Mouse (Mus musculus): ENCODE measurements around the gene Tprkb. TPM values are rescaled to one million over a fixed set of nuclear protein-coding genes. Genes with fewer than 3 reads are reported as not detected.

The Tprkb gene
- 64.9 TPM for polyA plus RNA-seq (2014; fragmentation: Illumina TruSeq; extraction: RNeasy Lipid Tissue Mini Kit (QIAGEN cat#74804); ENCODE audit: low read depth, low replicate concordance)

GRCm38 (mm10) chr6:85911587-85911986, at the start of gene Tprkb:
TSS of gene Tprkb (plus strand) at chr6:85911865.

DNA sequence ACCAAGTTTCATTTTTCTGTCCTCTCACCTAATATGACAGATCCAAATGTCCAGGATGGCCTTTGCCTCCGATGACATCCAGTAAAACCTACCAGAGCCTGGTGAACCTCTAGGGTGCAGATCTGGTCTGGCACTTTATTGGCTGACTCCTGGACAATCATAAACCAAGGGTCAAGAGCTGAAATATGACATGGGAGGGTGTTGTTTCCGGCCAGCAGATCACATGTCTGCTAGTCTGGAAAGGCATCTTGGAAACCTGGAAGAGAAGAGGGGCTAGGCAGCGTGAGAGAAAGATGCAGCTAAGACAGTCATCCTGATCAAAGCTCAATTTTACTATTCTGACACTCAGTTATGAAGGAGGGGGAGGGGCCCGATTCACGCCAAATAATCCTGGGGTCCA, 42.7 kb upstream of the Tprkb start, which contains the start of gene Nat8f2:
Nat8f2 (minus strand) TSS at position 153 of the 400 bp plus-strand sequence.

DNA sequence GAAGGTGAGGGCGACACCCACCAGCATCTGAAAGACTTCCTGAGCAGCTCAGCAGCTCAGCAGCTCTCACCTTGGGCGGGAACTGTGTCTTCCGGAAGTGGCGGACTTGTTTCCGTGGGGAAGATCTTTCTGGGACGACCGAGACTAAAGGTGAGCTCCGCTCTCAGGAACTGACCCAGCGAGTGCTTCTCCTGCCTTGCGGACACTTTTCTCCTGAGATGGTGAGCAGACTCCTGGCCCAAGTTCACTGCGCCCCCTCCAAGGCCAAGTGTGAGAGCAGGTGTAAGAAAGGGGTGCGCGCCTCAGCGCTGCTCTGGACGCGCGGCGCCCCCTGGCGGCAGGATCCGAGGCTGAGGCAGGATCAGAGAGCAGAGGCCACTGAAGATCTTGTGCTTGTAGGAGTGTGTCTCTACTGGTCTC, 7.0 kb upstream of the Tprkb start, which contains the start of gene Nat8f4:
Nat8f4 (minus strand) TSS at position 243 of the 420 bp plus-strand sequence.

DNA sequence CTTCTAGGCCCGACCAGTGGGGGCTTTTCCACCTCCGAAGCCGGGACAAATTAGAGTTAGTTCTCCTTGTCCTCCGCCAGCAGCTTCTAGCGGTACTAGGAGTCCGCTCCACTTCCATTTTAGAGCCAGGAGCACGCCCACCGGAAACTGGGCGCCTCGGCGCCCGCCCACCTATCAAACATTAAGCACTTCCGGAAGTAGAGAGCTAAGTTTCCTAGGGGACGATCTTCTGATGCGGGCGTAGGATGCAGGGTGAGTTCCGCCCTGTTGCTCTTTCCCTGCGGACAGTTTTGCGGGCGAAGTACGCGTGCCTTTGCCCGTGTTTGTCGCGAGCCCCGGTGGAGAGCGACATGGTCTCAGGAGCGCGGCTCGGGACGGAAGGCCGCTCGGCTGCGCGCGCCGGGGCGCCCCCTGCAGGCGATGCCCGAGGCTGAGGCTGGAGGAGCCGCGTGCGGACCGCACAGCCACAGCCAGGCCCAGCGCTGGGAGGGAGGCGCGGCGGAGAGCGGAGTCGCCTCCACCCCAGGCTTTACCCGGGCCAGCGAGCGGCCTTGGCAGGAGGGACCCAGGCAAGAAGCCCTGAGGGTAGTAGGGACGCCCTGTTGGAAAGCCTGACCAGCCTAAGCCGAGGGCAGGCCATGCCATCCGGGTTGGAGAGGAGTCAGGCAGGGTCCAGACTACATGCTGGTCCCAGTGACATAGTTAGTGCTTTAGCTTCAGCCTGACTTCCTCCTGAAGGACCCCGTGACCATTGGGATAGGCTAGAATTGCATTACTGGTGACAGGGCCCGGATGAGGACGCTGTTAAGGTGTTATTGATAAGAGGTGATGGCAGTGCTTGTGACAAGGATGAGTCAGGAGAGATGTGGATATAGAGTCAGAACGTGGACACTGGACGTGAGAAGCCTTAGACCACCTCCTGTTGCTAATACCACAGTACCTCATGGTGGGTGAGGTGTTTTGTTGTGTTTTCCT, 4.2 kb downstream of the Tprkb start, which contains the start of gene Nat8f1:
Nat8f1 (minus strand) TSS at position 149 of the 975 bp plus-strand sequence.

GRCm38 (mm10) chr6:85961101-85962091, 49.7 kb downstream of the Tprkb start, which contains the start of gene Dusp11:
TSS of gene Dusp11 (minus strand) at chr6:85961667.

Other genes with a start within 250 kb of the Tprkb start
- gene Nat8f7, start 198.7 kb upstream of the Tprkb start, polyA plus RNA-seq (2014; fragmentation: Illumina TruSeq; extraction: RNeasy Lipid Tissue Mini Kit (QIAGEN cat#74804); ENCODE audit: low read depth, low replicate concordance) = not detected
- 1.2 TPM for gene Nat8f3, start 146.1 kb upstream of the Tprkb start, polyA plus RNA-seq (2014; fragmentation: Illumina TruSeq; extraction: RNeasy Lipid Tissue Mini Kit (QIAGEN cat#74804); ENCODE audit: low read depth, low replicate concordance)
- gene Nat8f6, start 90.9 kb upstream of the Tprkb start, polyA plus RNA-seq (2014; fragmentation: Illumina TruSeq; extraction: RNeasy Lipid Tissue Mini Kit (QIAGEN cat#74804); ENCODE audit: low read depth, low replicate concordance) = not detected
- gene Nat8f5, start 90.9 kb upstream of the Tprkb start, polyA plus RNA-seq (2014; fragmentation: Illumina TruSeq; extraction: RNeasy Lipid Tissue Mini Kit (QIAGEN cat#74804); ENCODE audit: low read depth, low replicate concordance) = not detected
- not detected for gene Nat8, start 79.8 kb upstream of the Tprkb start, polyA plus RNA-seq (2014; fragmentation: Illumina TruSeq; extraction: RNeasy Lipid Tissue Mini Kit (QIAGEN cat#74804); ENCODE audit: low read depth, low replicate concordance)
- 1.1 TPM for gene Nat8f2, start 42.7 kb upstream of the Tprkb start, polyA plus RNA-seq (2014; fragmentation: Illumina TruSeq; extraction: RNeasy Lipid Tissue Mini Kit (QIAGEN cat#74804); ENCODE audit: low read depth, low replicate concordance)
- 22.0 TPM for gene Nat8f4, start 7.0 kb upstream of the Tprkb start, polyA plus RNA-seq (2014; fragmentation: Illumina TruSeq; extraction: RNeasy Lipid Tissue Mini Kit (QIAGEN cat#74804); ENCODE audit: low read depth, low replicate concordance)
- not detected for gene Nat8f1, start 3.8 kb downstream of the Tprkb start, polyA plus RNA-seq (2014; fragmentation: Illumina TruSeq; extraction: RNeasy Lipid Tissue Mini Kit (QIAGEN cat#74804); ENCODE audit: low read depth, low replicate concordance)
- 375 TPM for gene Dusp11, start 49.8 kb downstream of the Tprkb start, polyA plus RNA-seq (2014; fragmentation: Illumina TruSeq; extraction: RNeasy Lipid Tissue Mini Kit (QIAGEN cat#74804); ENCODE audit: low read depth, low replicate concordance)
- not detected for gene Figla, start 104.3 kb downstream of the Tprkb start, polyA plus RNA-seq (2014; fragmentation: Illumina TruSeq; extraction: RNeasy Lipid Tissue Mini Kit (QIAGEN cat#74804); ENCODE audit: low read depth, low replicate concordance)
- gene Add2, start 116.8 kb downstream of the Tprkb start, polyA plus RNA-seq (2014; fragmentation: Illumina TruSeq; extraction: RNeasy Lipid Tissue Mini Kit (QIAGEN cat#74804); ENCODE audit: low read depth, low replicate concordance) = 0.50 TPM

Measured in sigmoid colon, adult 10 weeks (tissue).